Mouse (Mus musculus) thymus, postnatal 25 days (tissue): ENCODE results near the gene Psme3.
A peak's percentile ranks its signal among the peaks of the same experiment; 100 is the strongest.

ENCODE experiments used
- DNase-seq: peaks from one replicate; pipeline ENCODE4 v3.0.0; 2022

Psme3 gene

GRCm38 (mm10) chr11:101315665-101316500, at the start of gene Psme3:
TSS of gene Psme3 (plus strand) at chr11:101316213.
- peak; percentile 92 for DNase-seq

DNA sequence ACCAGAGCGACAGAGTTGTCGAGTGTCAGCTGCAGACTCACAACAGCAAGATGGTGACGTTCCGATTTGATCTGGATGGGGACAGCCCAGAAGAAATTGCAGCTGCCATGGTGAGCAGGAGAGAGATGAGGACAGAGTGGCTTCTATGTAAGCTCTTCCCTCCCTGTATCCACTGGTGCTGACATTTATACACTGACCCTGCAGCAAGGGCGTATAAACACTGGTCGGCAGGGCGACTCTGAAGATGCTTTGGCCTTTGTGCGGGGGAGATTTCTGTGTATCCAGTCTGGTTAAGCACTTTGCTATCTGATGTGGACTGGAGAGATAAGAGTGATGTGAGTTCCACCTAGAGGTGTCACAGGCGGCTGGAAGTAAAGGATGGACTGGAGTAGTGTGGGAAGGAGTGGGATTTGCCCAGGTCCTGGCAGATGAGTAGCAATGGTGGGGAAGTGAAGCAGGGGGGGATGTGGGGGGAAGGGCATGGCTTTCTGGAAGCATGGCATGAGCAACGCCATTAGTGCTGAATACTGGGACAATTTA, 46.4 kb upstream of the Psme3 start:
- no peak for DNase-seq

DNA sequence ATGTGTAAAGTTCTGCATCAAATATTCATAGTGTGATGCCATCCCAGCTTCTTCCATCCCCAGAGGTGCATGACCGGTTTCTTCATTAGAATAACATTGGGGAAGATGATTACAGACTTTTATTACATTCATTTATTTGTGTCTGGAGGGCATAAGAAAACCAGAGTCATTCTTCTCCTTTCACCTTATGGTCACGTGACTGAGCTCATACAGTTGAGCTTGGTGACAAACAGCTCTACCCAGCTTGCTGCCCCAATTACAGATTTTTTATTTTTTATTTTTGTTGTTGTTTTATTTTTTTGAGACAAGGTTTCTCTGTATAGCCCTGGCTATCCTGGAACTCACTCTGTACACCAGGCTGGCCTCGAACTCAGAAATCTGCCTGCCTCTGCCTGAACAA, 43.6 kb upstream of the Psme3 start:
- no peak for DNase-seq

GRCm38 (mm10) chr11:101275309-101275708, 40.7 kb upstream of the Psme3 start:
- DNase-seq: no peak

DNA sequence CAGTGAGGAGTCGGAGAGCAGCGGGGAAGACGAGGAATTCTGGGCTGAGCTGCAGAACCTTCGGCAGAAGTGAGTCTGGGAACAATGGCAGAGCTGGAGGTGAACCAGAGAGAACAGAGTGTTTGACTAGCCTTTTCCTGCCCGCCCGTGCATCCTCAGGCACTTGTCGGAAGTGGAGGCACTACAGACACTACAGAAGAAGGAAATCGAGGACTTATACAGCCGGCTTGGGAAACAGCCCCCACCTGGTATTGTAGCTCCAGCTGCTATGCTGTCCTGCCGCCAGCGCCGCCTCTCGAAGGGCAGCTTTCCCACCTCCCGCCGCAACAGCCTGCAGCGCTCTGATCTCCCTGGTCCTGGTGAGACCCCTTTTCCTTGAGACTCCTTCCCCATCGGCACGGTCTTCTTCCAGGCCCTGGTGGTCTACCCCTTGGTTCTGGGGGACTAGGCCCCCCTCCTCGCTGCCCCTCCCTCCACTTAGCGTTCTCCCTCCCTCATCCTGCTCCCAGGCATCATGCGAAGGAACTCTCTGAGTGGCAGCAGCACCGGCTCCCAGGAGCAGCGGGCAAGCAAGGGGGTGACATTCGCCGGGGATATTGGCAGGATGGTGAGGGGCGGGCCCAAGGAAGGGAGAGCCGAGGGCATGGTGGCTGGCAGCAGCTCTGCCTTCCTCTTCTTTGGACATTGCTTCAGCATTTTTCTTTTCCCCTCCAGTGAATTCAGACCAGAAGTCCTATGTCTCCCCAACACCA, 39.5 kb upstream of the Psme3 start:
- no peak for DNase-seq

DNA sequence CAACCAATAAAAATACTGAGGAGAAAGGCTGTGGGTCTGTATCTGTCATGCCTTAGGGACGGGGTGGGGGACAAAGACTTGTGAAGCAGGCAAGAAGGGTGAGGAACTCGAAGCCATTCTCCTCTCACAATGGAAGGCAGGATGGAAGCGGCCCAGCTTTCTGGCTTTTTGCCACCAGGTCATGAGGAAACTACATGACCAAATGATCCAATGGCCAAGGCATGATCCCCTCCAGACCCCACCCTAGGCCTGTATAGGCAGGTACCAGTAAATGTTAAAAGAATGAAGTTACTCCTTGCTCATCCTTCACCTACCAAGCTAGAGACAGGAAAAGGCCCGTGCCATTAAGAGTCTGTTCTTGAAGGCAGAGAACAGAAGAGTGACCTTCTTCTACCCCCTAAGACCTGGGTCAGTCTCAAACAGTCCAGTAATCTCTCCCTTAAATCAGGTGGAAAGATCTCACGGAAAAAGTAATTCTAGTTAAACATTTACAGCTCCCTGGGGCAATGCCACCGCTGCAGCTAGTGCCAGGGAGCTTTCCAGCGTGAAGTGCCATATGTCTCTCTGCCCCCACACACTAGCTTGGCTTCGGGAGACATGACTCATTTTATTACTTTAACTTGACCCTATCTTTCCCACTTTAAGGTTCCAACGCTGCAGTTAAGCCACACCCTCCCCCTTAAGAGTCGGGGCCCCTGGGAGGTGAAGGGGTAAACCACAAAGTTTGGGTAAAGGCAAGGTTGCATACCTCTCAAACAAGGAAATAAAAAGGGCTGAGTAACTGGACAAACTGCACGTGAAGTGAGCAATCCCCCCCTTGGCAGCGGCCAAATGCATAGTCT, 38.4 kb upstream of the Psme3 start:
- DNase-seq: no peak

DNA sequence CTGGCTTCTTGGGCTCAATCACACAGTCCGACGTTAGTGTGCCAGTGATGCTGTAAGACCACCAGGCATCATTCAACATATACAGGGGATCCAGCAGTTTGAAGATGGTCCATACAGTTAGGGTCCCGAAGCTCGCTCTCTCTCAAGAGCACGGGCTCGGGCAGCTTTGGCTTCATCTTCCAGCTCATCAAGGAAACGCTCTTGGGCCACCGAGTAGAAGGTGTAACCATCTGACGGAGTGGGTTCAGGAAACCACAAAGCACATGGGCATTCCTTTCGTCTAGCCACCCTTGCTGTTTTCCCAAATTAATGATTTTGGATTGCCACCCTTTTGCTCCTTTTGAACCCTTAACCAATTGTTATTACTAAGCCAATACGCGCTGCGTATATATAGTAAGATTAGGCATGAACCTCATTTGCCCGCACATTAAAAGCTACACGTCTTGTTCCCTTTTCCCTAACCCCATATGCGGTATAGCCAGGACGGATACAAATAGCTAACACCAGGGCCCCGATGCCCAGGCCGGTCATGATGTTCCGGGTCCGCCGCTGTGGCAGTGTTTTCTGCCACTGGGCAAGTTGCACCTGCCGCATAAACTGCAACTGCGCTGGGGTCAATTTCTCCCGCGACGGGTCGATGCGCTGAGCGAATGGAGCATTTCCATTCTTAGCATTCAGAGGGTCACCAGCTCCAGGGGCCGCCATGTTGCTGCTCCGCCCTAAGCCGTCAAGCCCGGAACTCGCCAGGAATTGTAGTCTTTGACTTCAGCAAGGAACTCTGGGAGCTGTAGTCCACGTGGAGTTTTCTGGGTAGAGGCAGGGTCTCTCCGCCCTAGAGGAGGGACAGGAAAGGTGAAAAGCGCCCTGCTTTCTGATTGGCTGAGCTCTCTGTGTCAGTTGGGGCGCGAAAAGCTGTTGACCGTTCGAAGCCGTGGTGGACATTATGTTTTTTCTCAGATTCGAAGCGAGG, 37.5 kb upstream of the Psme3 start, which contains the start of the genes Cntd1 and Coa3:
Gene Cntd1 (plus strand): TSS at position 790 of the 970 bp plus-strand sequence.
Gene Coa3 (minus strand): TSS at position 892 of the 970 bp plus-strand sequence.
- peak; percentile 85 for DNase-seq

DNA sequence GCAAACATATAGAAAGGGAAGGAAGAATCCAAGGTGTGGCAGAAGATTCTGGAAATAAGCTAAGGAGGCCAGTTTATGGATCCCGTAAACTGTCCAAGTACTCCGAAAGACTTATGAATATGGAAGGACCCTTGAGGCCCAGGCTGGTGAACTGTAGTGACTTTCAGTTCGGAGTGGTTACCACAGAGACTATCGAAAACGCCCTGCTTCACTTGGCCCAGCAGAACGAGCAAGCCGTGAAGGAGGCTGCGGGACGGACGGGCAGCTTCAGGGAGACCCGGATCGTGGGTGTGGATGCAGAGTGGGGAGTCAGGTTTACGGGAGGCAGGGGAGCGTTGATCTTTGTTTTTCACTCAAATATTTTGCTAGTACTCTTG, 36.8 kb upstream of the Psme3 start:
- no peak for DNase-seq

DNA sequence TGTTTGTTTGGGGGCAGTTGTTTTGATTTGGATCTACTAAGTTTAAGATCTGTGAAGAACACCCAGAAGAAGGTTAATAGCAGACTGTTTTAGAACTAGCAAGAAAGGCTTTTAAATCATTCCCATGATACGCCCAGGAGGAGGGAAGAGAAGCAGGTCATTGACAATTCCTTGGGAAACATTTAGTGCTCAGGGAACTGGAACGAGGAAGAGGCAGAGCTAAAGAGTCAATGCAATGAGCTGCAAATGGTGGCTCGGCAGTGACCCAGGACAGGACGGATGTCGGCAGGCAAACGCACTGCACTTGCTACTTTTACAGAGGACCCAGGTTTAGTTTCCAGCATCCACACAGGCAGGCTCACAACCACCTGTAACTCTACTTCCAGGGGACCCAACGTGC, 35.2 kb upstream of the Psme3 start:
- DNase-seq: no peak

DNA sequence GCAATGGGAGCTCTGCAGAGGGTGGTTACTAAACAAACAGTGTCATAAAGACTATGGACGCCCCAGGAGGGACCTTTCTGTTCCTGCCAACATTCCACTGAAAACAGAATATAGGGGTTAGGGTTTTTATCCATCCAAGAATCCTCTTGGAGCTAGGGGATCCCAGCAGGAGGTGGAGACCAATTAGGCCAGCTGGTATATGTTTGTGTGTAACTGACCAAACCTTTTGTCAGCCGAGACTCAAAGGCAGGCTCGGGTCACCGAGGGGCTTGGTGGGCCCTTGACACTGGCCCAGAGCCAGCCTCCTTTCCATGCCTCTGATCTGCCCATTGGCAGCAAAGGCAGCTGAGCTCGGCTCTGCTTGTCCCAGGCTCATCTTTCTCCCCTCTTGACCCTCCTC, 33.1 kb upstream of the Psme3 start:
- no peak for DNase-seq

DNA sequence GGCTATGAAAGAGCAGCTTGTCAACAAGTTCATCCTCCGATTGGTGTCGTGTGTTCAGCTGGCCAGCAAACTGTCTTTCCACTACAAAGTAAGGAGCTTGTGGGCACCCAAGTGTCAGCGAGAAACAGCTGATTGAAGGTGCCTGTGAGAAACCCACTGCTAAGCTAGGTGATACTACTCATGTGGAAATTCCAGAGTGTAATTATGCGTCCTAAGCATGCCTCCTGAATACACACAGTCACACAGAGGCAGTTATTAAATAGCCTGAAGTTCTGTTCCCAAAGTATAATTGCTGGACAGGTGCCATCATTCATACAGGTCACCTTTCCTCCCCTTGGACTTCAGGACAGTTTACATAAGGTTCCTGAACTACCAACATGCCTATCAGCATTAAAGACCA, 32.2 kb upstream of the Psme3 start:
- no peak for DNase-seq

DNA sequence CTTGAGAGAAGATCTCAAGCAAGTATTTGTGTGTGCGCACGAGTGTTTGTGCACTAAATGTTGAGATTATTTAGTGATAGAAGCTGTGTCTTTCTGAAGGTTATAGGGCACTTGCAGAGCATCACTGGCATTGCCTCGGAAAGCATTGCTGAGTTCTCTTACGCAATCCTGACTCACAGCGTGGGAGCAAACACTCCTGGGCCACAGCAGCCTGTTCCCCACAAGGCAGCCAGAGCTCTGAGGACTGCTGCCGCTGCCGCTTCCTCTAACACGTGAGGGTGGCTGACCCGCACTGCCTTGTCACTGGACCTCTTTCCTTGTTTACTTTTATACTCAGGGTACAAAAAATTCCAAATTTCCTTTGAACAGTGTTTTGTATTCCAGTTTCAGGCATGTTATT, 28.7 kb upstream of the Psme3 start:
- no peak for DNase-seq

DNA sequence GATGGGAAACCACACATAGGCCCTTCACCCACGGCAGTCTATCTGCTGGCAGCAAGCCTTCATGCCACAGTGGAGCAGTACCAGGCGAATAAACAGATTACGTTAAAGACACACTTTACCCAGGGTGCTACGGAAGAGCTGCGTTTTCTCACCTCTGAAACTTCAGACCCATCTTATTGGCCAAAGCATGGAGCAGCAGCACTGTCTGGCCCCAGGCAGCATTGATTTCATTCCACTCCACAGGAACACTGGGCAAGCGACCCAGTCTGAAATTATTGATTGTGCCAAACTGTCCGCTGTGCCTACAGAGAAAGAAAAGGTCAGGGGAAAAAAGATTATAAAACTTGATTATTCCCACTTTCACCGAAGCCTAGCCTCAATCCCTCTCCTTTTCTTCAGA, 24.8 kb upstream of the Psme3 start:
- no peak for DNase-seq

DNA sequence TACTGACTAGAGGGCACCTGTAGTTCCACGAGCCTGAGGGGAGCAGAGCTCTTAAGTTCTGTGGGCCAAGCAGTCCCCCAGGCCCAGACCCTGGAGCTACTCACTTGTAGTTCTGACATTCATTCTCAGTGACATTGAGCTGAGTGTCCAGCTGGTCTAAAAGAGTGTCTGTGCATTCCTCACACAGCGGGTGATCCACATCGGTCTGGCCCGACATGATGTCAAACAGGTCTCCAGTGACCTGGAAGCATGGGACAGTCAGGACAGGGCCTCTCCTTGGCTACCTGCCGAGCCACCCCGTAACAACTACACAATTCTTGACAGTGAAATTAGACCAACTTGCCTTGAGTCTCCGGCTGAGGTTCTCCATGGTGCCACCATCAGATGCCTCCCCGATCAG, 20.8 kb upstream of the Psme3 start:
- no peak for DNase-seq

DNA sequence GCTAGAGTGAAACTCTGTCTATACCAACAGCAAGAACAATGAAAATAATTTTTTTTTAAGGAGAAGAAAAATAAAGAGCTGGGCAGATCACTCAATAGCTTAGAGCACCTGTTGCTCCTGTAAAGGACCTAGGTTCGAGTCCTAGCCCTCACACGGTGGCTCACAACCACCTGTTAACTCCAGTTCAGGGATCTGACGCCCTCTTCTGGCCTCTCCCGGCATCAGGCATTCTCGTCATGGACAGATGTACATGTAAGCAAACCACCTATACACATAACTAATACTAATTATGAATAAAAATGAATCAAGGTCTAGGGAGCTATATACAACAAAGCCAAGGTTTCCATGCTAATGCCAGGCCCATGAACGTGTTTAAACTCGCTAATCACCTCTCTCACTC, 15.1 kb upstream of the Psme3 start:
- no peak for DNase-seq

DNA sequence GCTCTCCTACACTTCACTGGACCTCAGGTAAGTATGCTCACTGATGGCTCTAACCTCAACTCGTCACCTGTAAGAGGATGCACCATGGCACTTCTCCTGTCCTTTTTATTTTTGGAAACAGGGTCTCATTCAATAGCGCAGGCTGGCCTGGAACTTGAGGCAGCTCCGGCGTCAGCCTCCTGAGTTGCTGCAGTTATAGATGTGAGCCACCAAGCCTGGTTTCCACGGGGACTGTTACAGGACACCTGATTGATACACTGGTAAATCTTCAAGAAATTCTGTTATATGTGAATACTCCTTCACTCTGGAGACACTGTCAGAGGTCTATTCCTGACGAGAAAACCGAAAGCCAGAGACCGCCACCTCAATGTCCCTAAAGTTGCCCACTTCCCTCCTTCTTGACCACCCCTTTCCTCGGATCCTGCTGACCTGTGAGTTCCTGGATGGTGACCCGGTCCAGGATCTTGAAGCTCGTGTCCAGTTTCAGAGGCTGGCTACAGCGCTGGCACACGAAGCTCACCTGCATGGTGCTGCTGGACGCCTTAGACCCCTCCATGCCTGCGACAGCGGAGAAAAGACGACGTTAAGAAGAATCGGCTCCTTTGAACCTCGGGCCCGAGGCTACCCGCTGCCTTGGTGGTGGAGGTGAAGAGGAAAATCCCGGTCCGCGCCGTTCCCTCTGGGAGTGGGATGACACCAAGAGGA, 14.6 kb upstream of the Psme3 start:
- DNase-seq: no peak

- DNase-seq: peak; percentile 91
Measured at GRCm38 (mm10) chr11:101302004-101302798, 13.8 kb upstream of the Psme3 start, which contains the start of gene Becn1. TSS of gene Becn1 (minus strand) at chr11:101302286.

GRCm38 (mm10) chr11:101307744-101308143, 8.3 kb upstream of the Psme3 start:
- no peak for DNase-seq

DNA sequence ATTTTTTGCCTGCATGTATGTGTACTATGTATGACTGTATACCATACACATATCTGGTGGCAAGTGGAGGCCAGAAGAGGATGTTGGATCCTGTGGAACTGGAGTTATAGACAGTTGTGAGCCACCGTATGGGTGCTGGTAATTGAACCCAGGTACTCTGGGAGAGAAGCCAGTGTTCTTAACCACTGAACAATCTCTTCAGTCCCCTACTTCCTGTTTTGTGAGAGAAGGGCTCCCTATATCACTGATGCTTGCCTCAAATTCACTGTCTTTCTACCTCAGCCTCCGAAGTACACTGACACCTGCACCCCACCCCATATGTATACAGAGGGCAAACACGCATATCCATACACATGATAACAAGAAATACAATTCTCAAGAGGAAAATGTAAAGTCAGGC, 4.9 kb upstream of the Psme3 start:
- DNase-seq: no peak

DNA sequence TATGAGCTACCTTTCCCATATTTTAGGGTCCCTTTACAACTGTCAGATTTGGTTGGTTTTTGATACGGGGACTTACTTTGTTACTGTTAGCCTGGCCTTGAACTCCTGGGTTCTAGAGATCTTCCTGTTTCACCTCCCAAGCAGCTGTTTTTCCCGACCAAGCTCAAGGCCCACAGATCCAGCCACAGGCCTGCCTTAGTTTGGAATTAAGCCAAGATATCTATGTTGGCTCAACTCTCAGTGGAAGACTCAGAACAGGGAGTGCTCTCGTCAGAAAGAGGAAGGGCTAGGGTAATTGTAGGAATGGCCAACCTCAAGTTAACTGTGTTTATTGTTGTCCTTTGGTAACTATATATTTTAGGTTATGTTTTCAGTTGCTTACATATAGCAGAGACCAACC, 3.9 kb upstream of the Psme3 start:
- DNase-seq: no peak
